Comparison of ENCODE assay signal across 16 mouse cellular contexts in genomic region chr1:25178347-25179130, GRCm38 (mm10).
DNase-seq lines count a peak whose midpoint lies in the region; ATAC-seq lines count a peak whose summit lies in the region.
"Had no signal": no experiment of that assay in that cellular context is flagged by ENCODE, and none has a peak within 500 bp of the region (broad histone marks: within the 10 kb centered on the region; RNA-seq: fewer than 3 reads in every experiment).

No protein-coding gene starts in this region.

- peak overlapping the region; percentile 17; the same call in 1 of the 2 replicates for H3K9ac ChIP-seq in neural tube, embryonic 13.5 days
- no peak overlapping the region for H3K9ac ChIP-seq in neural tube, embryonic 15.5 days (replicated peaks)
- H3K9ac ChIP-seq in forebrain, embryonic 12.5 days = no peak overlapping the region
- H3K9ac ChIP-seq in limb, embryonic 13.5 days = no peak overlapping the region
- H3K9ac ChIP-seq: lung, embryonic 15.5 days had no signal

- no peak for DNase-seq in retina, postnatal 1 day
- DNase-seq in thymus, postnatal 10 days (ENCODE audit: low spot score in 2 of 2) = no peak
- no peak for DNase-seq in right cerebral cortex, postnatal 36 days (ENCODE audit: low spot score in 2 of 2)
- DNase-seq: cerebellum, postnatal 36 days; heart, postnatal 10 days; kidney, postnatal 25 days; liver; thymus, postnatal 14 days had no signal

- ATAC-seq in neural tube, embryonic 13.5 days (ENCODE audit: low read depth) = peak; percentile 37; the same call in 1 of the 2 replicates
- no peak for ATAC-seq in neural tube, embryonic 15.5 days (ENCODE audit: low FRiP score)
- 0 out of 2 replicates have a peak, but pooled peaks have one; percentile 30 for ATAC-seq in forebrain, embryonic 12.5 days (ENCODE audit: low FRiP score)
- ATAC-seq in limb, embryonic 13.5 days (ENCODE audit: low FRiP score, low read depth) = no peak
- ATAC-seq: intestine, postnatal 0 days; Patski had no signal

- no peaks in the 10 kb centered on the region for H3K27me3 ChIP-seq in neural tube, embryonic 13.5 days
- no peaks in the 10 kb centered on the region for H3K27me3 ChIP-seq in neural tube, embryonic 15.5 days (replicated peaks)
- H3K27me3 ChIP-seq in forebrain, embryonic 12.5 days = no peaks in the 10 kb centered on the region
- no peaks in the 10 kb centered on the region for H3K27me3 ChIP-seq in limb, embryonic 13.5 days
- H3K27me3 ChIP-seq: lung, embryonic 15.5 days had no signal

- 43% methylated on average over 21 of the region's 21 CpGs for WGBS in neural tube, embryonic 13.5 days
- WGBS in neural tube, embryonic 15.5 days = 50% methylated on average over 21 of the region's 21 CpGs
- WGBS in forebrain, embryonic 12.5 days = 27% methylated on average over 21 of the region's 21 CpGs
- WGBS in limb, embryonic 13.5 days = 35% methylated on average over 21 of the region's 21 CpGs

- no peak overlapping the region for H3K4me3 ChIP-seq in neural tube, embryonic 13.5 days
- no peak overlapping the region for H3K4me3 ChIP-seq in neural tube, embryonic 15.5 days (replicated peaks)
- H3K4me3 ChIP-seq in forebrain, embryonic 12.5 days (replicated peaks) = no peak overlapping the region
- no peak overlapping the region for H3K4me3 ChIP-seq in limb, embryonic 13.5 days
- H3K4me3 ChIP-seq: left cerebral cortex, adult 2 months; lung, embryonic 15.5 days had no signal

- H3K9me3 ChIP-seq in neural tube, embryonic 13.5 days = no peaks in the 10 kb centered on the region
- no peaks in the 10 kb centered on the region for H3K9me3 ChIP-seq in neural tube, embryonic 15.5 days (replicated peaks)
- no peaks in the 10 kb centered on the region for H3K9me3 ChIP-seq in forebrain, embryonic 12.5 days
- no peaks in the 10 kb centered on the region for H3K9me3 ChIP-seq in limb, embryonic 13.5 days
- H3K9me3 ChIP-seq: lung, embryonic 15.5 days had no signal

- H3K4me2 ChIP-seq in neural tube, embryonic 13.5 days = no peak overlapping the region
- no peak overlapping the region for H3K4me2 ChIP-seq in neural tube, embryonic 15.5 days
- peak overlapping the region; percentile 15; the same call in 1 of the 2 replicates for H3K4me2 ChIP-seq in forebrain, embryonic 12.5 days
- H3K4me2 ChIP-seq in limb, embryonic 13.5 days (replicated peaks) = peak overlapping the region; percentile 28; the same call in 1 of the 2 replicates
- H3K4me2 ChIP-seq: lung, embryonic 15.5 days had no signal

- 0 out of 2 replicates have a peak overlapping the region, but pooled peaks have one; percentile 23 for H3K27ac ChIP-seq in neural tube, embryonic 13.5 days (replicated peaks)
- H3K27ac ChIP-seq in neural tube, embryonic 15.5 days (replicated peaks) = no peak overlapping the region
- H3K27ac ChIP-seq in forebrain, embryonic 12.5 days = peak overlapping the region; percentile 46; the same call in 1 of the 2 replicates
- H3K27ac ChIP-seq in limb, embryonic 13.5 days = no peak overlapping the region
- H3K27ac ChIP-seq: lung, embryonic 15.5 days had no signal

- H3K4me1 ChIP-seq in neural tube, embryonic 13.5 days (replicated peaks) = peaks cover 28% of the 10 kb centered on the region
- peaks cover 21% of the 10 kb centered on the region for H3K4me1 ChIP-seq in neural tube, embryonic 15.5 days
- H3K4me1 ChIP-seq in forebrain, embryonic 12.5 days = peaks cover 31% of the 10 kb centered on the region
- peaks cover 7% of the 10 kb centered on the region; the same call in 1 of the 2 replicates for H3K4me1 ChIP-seq in limb, embryonic 13.5 days
- H3K4me1 ChIP-seq: lung, embryonic 15.5 days had no signal

- no peaks in the 10 kb centered on the region for H3K36me3 ChIP-seq in neural tube, embryonic 13.5 days
- H3K36me3 ChIP-seq in neural tube, embryonic 15.5 days = no peaks in the 10 kb centered on the region
- no peaks in the 10 kb centered on the region for H3K36me3 ChIP-seq in forebrain, embryonic 12.5 days (replicated peaks)
- no peaks in the 10 kb centered on the region for H3K36me3 ChIP-seq in limb, embryonic 13.5 days
- H3K36me3 ChIP-seq: lung, embryonic 15.5 days had no signal

Comparison
In these comparisons a context has a peak if more than half of its experiments do, and no peak if none do; other contexts are left out.
1. ATAC-seq: peak in neural tube, embryonic 13.5 days (single experiment) and forebrain, embryonic 12.5 days (single experiment); none in neural tube, embryonic 15.5 days (single experiment) and limb, embryonic 13.5 days (single experiment).
2. H3K27ac ChIP-seq: peak in neural tube, embryonic 13.5 days (single experiment) and forebrain, embryonic 12.5 days (single experiment); none in neural tube, embryonic 15.5 days (single experiment) and limb, embryonic 13.5 days (single experiment).
3. H3K4me2 ChIP-seq: peak in forebrain, embryonic 12.5 days (single experiment) and limb, embryonic 13.5 days (single experiment); none in neural tube, embryonic 13.5 days (single experiment) and neural tube, embryonic 15.5 days (single experiment).